Mouse (Mus musculus) liver, embryonic 14.5 days (tissue): ENCODE measurements around the gene Plxnd1.

ENCODE experiments used
- CTCF ChIP-seq: IDR thresholded peaks from 2 replicates; pipeline ENCODE4 v1.5.1; 2016; ENCODE audit warnings: antibody characterized with exemption, low read depth, control low read depth
- EP300 ChIP-seq: IDR thresholded peaks from 2 replicates; pipeline ENCODE4 v1.6.1; 2016; ENCODE audit warnings: antibody characterized with exemption, low read depth

DNA sequence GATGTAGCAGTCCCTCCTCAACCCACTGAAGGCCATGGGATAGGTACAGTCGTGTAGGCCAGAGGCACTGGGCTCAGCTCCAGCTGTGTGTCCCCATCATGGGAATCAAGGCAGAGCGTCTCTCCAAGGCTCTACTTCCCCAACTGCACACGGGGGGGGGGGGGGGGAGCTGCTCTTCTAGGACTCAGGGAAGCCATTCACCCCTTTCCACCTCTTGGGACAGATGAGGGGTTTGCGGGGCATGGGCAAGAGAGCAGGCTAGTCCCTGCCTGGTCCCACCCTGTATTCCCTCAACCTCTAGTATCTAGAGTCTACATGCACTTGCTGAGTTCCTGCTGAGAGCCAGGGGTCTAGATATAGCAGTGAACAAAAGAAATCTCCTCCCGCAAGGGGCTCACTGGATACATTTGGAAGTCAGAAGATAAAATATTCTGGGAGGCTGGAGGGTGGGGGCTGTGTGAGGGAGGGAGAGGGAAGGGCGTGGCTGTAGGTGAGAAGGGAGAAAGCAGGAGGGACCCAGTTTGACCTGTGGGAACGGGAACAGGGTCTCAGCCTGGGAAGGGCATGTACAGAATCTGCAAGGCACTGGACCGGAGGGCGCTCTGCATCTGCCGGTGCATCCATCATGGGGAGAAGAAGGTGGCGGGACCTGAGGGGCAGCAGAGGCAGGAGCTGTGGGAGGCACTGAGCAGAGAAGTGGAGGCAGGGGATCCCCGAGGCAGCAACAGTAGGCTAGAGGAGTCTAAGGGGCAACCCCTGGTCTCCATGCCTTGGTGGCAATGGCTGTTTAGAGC is 7.7 kb upstream of the Plxnd1 start:
- no peak for TF ChIP-seq CTCF
- TF ChIP-seq EP300 = no peak
